Mouse (Mus musculus) spleen, postnatal 10 days (tissue): ENCODE results near the gene Fam120b.
A peak's percentile ranks its signal among the peaks of the same experiment; 100 is the strongest.

Experiments
- DNase-seq, 2 experiments: peaks; one replicate each; pipeline ENCODE4 v3.0.0; 2021 to 2022; ENCODE audit warnings: low spot score in 2 of 2

Fam120b gene

DNA sequence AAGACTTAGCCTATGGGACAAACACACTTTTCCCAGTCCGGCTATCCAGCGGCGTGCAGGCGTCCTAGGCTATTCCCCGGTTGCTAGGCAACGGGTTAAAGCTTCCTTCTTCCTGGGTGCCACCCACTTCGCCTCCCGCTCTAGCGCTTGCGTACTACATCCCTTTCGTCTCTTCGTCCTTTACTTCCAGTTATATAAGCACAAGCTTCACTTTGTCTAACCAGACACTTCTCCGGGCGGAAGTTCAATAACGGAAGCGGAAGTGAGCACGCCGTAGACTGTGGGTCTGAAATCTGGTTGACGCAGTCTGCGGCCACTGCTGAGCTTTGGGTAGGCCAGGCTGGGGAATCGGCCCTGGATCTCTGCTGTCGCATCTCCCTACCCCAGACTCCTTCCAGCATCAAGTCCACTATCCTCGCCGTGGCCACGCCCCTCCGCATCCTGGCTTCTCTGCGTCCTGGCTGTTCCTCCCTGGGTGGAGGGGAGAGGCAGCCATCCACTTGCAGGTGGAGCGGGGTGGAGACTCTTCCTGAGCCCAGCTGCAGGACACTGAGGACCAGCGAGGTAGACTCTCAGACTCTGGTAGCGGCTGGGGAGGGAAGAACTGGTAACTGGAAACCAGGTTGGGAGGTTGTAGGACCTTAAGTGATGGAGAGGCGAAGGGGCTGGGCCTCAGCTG is at the start of gene Fam120b:
Gene Fam120b, plus strand, starts transcription at position 206 of the 679 bp plus-strand sequence.
- peak; percentile 42 to 79 for DNase-seq

DNA sequence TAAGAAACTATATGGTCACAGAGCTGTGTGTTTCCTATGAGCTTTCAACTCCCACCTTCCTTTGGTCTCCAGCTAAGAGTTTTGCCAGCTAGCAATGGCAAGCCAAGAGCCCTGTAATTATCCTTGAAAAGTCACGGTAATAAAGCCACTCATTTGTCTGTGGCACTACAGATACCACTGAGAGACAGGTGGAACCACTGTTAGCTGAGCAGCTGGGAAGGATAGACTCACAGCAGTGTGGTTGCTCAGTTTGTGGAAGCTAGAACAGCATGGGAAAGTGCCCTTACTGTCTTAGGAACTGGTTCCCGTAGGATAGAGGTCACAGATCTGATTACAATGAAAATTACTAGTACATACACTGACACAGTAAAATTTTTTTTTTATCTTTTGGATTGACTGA is 45.9 kb upstream of the Fam120b start:
- no peak for DNase-seq

DNA sequence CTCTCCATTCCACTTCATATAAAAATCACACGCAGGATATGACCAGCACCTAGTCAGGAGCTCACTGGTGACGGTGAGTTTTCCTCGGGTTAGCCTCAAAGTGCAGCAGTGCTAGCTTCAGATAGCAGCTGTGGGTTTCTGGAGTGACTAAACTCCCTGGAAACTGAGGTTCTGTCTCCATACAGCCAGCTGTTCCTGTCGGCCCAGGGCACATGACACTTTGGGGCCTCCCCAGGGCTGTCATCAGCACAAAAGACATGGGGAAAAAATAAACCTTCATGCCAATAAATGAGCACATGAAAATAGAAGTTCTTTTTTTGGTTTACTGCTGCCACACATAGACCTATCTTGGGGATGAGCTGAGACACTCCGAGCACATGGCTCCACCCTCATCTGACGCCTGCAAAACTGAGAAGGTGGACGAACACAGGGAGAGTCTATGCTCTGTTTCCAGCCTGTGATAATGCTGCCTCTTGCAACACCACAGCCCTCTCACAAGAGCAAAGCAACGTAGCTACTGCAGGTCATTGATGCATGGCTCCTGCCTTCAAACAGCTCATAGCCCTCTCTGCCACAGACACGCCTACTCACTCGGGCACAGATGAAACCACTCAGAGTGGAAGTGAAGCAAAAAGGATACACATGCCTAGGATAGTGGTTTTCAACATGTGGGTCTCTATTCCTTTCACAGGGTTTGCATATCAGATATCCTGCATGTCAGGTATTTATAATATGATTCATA is 43.0 kb upstream of the Fam120b start:
- DNase-seq: peak in 1 of 2 experiments; percentile 59

DNA sequence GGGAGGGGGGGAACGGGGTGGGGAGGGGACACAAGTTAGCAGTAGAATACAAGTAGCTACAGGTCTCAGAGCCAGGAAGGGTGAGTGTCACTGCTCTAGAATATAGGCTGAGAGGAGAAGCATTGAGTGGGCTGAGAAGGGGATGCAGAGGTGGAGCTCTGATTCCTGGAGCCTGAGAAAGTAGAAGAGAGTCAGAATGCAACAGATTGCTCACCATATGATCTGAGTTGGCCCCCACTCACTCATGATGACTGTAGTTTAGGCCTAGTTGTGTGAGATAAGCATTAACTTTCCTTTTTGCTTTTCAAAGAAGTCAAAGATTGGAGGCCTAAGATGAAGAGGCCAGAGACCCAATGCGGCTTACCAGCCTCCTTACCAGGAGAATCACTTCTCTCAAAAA is 42.0 kb upstream of the Fam120b start:
- DNase-seq: no peak

DNA sequence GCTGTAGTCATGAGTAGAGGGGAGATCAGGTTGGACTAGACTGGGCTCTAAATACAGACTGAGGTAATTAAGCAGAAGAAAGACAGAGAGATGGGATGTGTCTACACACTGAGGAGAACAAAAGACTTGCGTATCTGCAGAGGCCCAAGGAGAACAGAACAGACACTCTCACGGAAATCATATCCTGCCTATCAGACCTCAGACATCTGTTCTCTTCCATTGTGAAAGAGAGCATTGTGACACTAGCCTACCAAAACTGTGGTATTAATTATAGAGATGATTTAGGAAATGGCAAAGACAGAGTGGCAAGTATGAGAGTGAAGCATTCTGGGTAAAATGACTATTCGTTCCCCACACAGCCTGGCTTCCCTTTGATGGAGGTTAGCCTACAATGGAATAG is 40.9 kb upstream of the Fam120b start:
- no peak for DNase-seq

DNA sequence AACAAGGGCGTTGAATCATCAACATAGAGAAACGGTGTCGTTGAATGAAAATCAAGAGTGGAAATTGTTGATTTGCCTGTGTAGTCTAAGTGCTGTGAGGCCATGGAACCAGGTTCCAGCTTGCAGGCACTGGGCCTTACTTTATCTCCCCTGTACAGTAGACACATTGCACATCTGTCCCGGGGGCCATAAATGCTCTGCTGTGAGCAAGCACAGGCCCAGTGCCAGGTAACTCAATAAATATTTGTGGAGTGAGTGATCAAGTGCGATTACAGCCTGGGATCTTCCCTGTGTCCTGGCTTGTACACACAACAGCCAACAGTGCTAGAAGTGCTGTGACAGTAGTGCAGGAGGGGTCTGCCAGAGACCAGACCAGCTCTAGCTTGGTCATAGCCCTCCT is 39.5 kb upstream of the Fam120b start:
- no peak for DNase-seq

DNA sequence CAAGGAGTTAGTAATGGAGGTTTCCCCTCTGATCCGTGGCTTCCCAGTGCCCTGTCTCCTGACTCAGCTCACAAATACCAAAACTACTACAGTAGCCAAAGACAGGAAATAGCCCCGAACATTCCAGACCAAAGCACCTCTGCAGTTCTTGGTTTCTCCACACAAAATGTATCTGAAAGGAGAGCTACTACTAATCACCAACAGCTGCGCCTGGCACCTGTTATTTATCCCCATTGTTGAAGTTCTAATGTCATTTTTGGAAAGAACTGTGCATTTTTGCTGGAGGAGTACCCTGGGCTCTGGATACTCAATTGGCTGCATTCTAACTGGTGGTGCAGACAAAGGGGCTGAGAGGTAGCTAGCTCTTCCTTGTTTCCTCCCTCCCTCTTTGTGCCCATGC is 38.9 kb upstream of the Fam120b start:
- DNase-seq: no peak

DNA sequence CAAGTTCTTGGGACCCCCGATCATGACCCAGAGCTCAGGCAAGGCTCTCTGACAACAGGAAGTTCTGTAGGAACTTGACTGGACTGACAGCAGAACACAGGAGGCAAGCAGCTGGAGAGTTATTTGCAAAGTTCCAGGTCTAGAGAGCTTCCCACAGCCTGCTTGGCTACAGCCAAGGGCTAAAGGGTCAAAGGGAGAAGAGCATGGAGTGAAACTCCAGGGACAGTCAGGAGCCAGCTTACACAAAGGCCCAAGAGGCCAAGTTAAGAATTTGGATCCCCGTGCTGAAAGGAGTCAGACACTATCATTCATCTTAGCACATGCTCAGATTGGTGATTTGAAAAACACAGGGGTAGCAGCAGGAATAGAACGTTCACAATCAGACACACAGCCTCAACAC is 32.3 kb upstream of the Fam120b start:
- DNase-seq: no peak

DNA sequence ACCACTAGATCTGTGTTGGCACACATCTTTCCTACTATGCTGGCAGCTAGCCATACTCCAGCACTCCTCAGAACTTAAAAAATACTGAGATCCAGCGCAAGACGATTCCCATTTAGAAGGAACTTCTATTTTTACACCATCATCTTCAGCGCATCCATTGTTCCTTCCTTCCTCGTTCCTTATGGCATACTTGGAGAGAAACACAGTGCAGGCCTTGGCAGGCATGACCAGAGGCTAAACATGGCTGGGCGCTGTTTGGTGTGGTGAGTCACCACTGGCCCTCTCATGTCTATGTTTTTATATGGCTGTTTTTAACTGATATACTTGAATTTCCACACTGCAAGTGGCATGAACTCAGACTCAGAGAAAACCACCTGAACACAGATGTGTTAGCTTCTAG is 30.4 kb upstream of the Fam120b start:
- no peak for DNase-seq

DNA sequence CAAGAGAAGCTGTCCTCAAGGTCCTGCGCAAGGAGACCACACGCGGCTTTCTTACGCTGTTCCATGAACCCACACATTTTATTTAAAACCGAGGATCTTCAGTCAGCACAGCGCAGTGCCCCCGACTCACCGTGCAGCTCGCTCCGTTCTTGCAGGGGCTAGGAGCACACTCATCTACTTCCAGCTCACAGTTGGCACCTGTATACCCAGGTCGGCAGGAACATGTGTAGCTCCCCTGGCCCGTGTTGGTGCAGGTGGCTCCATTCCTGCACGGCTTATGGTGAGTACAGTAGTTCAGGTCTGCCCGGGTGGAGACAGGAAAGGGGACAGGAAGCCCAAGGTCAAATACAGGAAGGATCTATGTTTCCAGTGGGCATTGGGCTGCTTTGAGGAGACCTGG is 25.6 kb upstream of the Fam120b start:
- no peak for DNase-seq

DNA sequence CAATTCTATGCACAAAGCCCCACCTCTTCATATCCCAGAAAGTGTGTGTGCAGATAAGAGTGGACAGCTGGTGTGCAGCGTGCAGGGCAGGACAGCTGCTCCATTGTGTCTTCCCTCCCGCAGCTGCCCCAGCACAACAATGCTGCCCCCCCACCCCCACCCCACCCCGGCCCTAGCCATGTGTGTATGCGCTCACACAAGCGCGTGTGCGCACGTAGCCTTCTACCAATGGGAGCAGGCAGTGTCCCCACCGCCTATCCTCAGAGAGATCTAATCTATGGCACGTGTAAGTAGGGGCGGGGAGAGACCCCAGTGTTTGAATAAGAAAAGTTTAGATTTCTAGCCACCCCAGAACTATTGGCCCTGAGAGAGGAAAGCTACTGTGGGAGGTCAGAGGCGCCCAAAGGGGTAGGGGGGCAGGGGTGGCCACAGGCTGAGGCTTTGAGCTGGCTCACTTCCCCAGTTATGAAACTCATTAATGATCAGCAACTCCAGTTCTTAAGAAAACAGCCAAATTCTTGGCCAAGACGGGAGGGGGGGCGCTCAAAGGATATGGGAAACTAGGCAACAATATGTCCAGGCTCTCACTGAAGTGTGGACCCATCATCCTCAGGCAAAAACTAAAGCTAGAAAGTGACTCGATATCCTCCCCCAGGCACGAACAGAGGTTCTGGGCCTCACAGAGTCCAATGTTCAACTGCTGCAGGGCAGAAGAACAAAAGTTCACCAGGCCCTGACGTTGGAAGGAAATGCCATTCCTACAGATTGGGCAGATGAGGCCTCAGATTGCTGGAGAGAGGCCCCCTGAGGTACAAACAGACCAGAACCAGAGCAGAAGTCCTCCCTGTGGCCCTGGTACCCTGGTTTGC is 23.8 kb upstream of the Fam120b start:
- DNase-seq: no peak

DNA sequence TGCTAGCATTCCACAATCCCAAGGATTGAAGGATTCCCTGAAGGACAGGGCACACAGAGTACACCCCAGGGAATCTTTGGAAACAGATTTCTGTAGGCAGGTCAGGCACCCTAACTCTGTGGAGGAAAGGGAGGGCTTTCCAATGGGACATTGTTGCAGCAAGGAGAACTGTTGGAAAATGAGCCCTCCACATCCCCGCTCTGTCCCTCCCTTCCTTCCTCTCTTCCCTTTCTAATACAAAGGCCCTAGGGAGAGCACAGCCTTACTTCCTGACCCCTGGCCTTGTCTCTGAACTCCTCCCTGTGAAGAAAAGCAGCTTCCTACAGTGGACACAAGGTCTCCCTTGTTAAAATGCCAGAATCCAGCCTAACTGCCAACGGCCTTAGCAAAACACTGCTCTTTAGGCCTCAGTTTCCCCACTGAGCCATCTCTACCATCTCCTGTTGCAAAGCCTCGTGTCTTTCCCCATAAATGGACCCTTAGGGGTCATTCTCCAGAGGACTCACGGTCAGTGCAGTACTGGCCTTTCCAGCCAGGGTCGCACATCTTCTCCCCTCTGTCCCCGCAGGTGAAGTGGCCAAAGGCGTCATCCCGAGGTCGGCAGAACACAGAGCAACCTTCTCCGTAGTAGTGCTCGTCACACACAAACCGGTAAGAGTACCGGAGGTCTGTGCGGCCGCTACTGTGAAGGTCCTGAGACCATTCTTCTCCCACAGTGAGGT is 22.9 kb upstream of the Fam120b start:
- no peak for DNase-seq

DNA sequence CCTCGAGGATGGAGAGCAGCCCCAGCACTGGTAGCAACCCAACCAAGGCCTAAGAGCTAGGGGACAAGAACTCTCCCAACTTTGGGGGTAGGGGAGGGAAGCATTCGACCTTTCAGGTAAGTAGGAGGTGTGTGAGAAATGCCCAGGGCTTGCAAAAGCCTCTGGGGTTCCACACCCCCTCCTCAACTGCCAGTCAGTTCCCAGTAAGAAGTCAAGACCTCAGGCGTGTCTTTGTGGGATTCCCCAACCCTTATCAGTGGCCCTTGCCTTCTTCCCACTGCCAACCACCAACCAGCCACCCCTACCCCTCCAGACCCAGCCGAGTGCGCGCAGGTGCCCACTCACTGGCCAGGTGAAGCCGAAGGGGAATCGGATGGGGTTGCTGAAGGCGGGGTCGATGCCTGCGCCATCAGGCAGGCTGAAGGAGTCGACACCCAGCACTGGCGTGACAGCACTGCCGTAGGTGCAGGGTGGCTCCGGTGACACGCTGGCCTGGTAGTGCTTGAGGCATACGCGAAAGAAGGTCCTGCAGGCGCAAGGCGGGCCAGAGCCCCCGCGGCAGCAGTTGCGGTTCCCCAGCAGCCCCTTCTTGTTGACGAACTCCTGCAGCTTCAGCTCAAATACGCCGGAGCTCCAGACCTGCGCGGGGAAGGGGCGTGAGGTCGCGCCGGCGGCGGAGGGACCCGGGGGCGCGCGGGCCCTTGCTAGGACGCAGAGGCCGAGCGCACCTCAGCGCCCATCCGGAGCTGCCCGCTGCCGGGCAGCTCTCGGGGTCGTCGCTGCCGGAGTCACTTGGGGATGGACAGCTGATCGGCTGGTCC is 21.5 kb upstream of the Fam120b start:
- peak in 1 of 2 experiments; percentile 22 for DNase-seq

DNA sequence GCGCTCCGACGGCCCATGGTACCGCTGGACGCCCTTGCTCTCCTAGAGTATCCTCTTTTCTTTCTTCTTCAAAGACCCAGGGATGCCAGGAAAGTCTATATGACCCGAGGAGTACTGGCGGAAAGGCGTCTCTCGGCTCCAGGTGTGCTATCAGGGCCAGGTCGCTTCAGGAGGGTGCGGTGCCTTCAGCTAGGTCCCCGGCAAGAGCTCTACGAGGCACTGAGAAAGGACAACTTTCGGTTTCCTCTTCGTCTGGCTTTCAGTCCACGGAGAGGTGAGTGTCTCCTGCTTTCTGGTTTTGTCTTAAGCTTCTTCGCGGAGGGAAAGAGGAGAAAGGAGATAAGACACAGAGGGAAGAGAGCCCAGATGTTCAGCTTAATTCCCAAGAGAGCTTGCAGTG is 20.8 kb upstream of the Fam120b start:
- peak in 1 of 2 experiments; percentile 11 for DNase-seq

DNA sequence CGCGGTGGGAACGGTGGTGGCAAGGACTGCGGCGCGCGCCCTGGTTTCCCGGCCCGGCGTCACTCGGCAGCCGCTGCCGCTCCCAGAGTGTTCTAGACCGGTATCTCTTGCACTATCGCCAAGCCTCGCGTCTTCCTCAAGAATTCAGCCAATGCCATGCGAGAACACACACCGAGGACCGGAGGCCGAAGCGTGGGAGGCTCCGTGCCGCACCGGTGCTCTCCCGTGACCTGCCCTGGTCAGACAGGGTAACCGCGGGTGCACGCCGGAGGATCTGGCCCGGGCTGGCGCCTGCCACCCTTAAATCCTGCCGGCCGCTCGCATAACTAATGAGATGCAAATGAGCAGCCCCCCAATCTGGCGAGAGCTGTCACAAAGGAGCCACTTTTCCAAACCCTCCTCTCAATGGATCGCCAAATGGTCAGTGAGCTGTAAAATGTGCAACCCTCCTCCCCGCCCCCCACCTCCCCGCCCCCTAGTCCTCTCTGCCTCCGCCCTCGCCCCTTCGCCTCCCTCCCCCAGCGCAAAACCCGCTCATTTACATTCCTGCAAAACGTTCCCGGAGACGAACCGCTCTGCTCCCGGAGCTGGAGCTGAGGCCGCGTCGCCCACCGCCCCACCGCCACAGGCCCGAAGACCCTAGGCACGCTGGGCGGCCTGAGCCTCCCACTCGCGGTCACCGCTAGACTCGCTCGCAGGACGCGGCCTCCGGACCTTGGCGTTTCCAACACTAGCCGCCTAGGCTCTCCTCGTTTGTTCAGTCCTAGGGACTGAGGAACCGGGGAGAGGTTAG is 20.1 kb upstream of the Fam120b start:
- DNase-seq: peak; percentile 23 to 51

DNA sequence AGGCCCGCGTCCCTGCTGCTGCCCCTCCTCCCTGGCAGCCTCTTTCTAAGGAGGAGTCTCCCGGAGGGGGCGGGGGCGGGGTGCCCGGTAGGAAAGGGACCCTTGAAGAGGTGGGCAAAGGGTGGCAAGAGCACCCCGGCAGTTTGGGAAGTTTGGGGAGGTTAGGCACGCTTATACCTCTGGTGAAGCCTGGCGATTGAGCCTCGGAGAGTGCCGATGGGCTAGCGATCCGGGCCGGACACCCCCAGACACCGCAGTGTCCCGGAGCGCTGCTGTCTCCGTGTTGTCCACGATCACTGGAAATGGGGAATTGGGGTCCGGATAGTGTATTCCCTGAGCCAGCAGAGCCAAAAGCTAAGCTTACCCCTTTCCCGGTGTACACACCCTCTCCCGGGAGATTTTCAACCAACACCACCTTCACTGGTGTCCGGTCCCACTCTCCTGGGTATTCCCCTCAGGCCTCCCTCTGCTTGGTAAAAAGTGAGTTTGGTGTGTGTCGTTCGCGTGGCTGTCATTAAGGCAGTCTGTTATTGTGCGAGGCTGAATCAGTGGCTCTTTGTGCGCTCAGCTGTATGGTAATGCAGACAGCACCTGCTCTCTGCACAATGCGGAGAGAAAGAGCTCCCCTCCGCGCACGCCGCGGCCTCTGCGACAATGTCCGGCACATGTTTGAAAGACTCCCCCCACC is 19.4 kb upstream of the Fam120b start, which contains the start of gene Dll1:
Gene Dll1, minus strand, starts transcription at position 379 of the 688 bp plus-strand sequence.
- DNase-seq: peak; percentile 13 to 31

DNA sequence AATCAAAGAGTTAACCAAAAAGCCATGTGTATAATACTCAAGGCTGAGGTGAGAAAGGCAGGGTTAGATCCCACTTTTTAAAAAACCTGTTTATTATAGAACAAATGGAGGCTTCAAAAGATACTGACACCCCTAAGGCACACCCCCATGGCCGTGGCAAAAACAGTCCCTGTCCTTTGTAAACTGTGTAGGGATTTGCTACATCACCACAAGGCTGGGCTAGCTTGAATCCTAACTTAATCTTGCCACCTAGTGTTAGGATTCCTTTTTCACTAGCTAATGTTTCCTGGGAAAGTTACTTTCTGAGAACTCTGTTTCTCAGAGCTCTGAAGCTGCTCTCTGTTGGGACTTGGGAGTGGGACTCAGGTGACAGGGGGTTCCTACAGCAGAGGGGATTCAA is 18.1 kb upstream of the Fam120b start:
- DNase-seq: no peak

DNA sequence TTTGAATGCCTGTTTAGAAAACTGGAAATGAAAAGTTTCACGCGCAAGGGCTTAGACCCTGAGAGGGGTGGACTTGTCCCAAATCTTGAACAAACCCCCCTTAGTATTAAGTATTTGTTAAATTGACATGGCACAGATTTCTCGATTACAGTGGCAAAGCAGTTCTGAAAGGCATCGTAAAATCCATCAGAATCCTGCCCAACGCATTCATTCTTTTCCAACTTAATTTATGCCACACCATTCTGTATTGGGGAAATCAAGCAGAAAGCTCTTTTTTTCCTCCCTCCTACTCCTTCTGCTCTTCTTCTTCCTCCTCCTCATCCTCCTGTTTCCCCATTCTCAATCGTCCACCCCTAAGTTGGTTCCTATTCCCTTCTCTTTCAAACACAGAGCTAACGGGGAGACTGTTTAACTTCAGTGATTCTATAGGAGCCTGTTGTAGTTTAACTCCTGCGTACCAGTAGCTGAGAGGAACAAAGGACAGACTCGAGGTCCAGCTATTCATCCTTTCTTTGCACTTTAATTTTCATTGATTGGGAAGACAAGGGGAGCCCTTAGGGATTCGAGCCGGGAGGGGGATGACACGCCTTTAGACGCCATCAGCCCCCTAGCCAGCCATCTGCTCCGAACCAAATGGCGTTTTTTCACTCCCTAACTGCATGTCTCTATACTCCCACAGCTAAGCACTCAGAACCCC is 17.4 kb upstream of the Fam120b start:
- no peak for DNase-seq
